Mouse (Mus musculus) C2C12 (cell line): ENCODE measurements around the gene Bod1.

ENCODE experiments used
- CEBPB ChIP-seq: IDR thresholded peaks from one replicate; pipeline ENCODE4 v1.6.1; 2011; ENCODE audit warnings: low read depth, mild to moderate bottlenecking, control low read depth, moderate library complexity
- CTCF ChIP-seq: IDR thresholded peaks from one replicate; pipeline ENCODE4 v1.5.1; 2011; ENCODE audit not compliant: control insufficient read depth, insufficient read depth, insufficient read length

GRCm38 (mm10) chr11:31617797-31618196 lies 53.9 kb downstream of the Bod1 start:
- no peak for TF ChIP-seq CTCF
- no peak for TF ChIP-seq CEBPB
